Mouse (Mus musculus) ovary, postnatal 36 days (tissue): Measurements from ENCODE around the gene Rfc5.

Source experiments
- DNase-seq: peaks from one replicate; pipeline ENCODE4 v3.0.0; 2022; ENCODE audit warnings: low spot score, mixed read lengths

The Rfc5 gene

GRCm38 (mm10) chr5:117374372-117375049 lies 14.3 kb downstream of the Rfc5 start:
- no peak for DNase-seq

- no peak for DNase-seq
These were observed 15.4 kb downstream of the Rfc5 start for GRCm38 (mm10) chr5:117373418-117373817.

GRCm38 (mm10) chr5:117370592-117370991 lies 18.3 kb downstream of the Rfc5 start:
- DNase-seq, result peak; percentile 75

- no peak for DNase-seq
These were observed 21.6 kb downstream of the Rfc5 start for GRCm38 (mm10) chr5:117367206-117367605.

- DNase-seq, result no peak
These were observed 22.8 kb downstream of the Rfc5 start for GRCm38 (mm10) chr5:117365904-117366561.

GRCm38 (mm10) chr5:117364821-117365220 lies 24.0 kb downstream of the Rfc5 start:
- no peak for DNase-seq

- DNase-seq, result peak; percentile 55
These were observed 25.6 kb downstream of the Rfc5 start for GRCm38 (mm10) chr5:117363066-117363782.

- no peak for DNase-seq
These were observed 27.3 kb downstream of the Rfc5 start for GRCm38 (mm10) chr5:117361590-117361989.

GRCm38 (mm10) chr5:117360631-117361541 lies 28.0 kb downstream of the Rfc5 start:
- peak; percentile 39 for DNase-seq

- DNase-seq, result no peak
These were observed 28.7 kb downstream of the Rfc5 start for GRCm38 (mm10) chr5:117360228-117360515.

GRCm38 (mm10) chr5:117359497-117360227 lies 29.2 kb downstream of the Rfc5 start:
- no peak for DNase-seq

GRCm38 (mm10) chr5:117358725-117359124 lies 30.1 kb downstream of the Rfc5 start:
- peak; percentile 70 for DNase-seq

GRCm38 (mm10) chr5:117358248-117358630 lies 30.6 kb downstream of the Rfc5 start:
- no peak for DNase-seq

GRCm38 (mm10) chr5:117357478-117358247 lies 31.2 kb downstream of the Rfc5 start:
- DNase-seq, result no peak

GRCm38 (mm10) chr5:117357129-117357477 lies 31.7 kb downstream of the Rfc5 start, which contains the start of gene Wsb2:
Gene Wsb2, plus strand, starts transcription at chr5:117357304.
- DNase-seq, result peak; percentile 89

- peak; percentile 74 for DNase-seq
These were observed 32.3 kb downstream of the Rfc5 start for GRCm38 (mm10) chr5:117356365-117357128.

GRCm38 (mm10) chr5:117355648-117356303 lies 33.1 kb downstream of the Rfc5 start:
- DNase-seq, result no peak

GRCm38 (mm10) chr5:117354121-117354520 lies 34.7 kb downstream of the Rfc5 start:
- no peak for DNase-seq

GRCm38 (mm10) chr5:117348279-117348678 lies 40.6 kb downstream of the Rfc5 start:
- DNase-seq, result peak; percentile 31
